Mouse (Mus musculus) spleen, adult 18-20 months (tissue): Measurements from ENCODE around the gene Tmem184b.

ENCODE experiments used
- DNase-seq, 2 experiments: peaks; one replicate each; pipeline ENCODE4 v3.0.0; 2022; ENCODE audit warnings: mixed read lengths in 2 of 2

The Tmem184b gene

GRCm38 (mm10) chr15:79402836-79403762 lies at the start of gene Tmem184b:
TSS of gene Tmem184b (minus strand) at chr15:79403569.
- DNase-seq, result peak; percentile 76 to 89

GRCm38 (mm10) chr15:79448041-79448440 lies 44.7 kb upstream of the Tmem184b start:
- no peak for DNase-seq

GRCm38 (mm10) chr15:79445786-79446654 lies 42.7 kb upstream of the Tmem184b start:
- DNase-seq, result no peak

- no peak for DNase-seq
These were observed 40.6 kb upstream of the Tmem184b start for GRCm38 (mm10) chr15:79443856-79444410.

GRCm38 (mm10) chr15:79442961-79443518 lies 39.7 kb upstream of the Tmem184b start:
- no peak for DNase-seq

- no peak for DNase-seq
These were observed 38.9 kb upstream of the Tmem184b start for GRCm38 (mm10) chr15:79442257-79442611.

- peak; percentile 59 to 76 for DNase-seq
These were observed 38.2 kb upstream of the Tmem184b start for GRCm38 (mm10) chr15:79441331-79442256.

- DNase-seq, result no peak
These were observed 37.4 kb upstream of the Tmem184b start for GRCm38 (mm10) chr15:79440651-79441330.

GRCm38 (mm10) chr15:79440223-79440622 lies 36.9 kb upstream of the Tmem184b start:
- no peak for DNase-seq

GRCm38 (mm10) chr15:79439386-79439785 lies 36.0 kb upstream of the Tmem184b start:
- no peak for DNase-seq

GRCm38 (mm10) chr15:79438816-79439215 lies 35.4 kb upstream of the Tmem184b start:
- no peak for DNase-seq

- no peak for DNase-seq
These were observed 34.9 kb upstream of the Tmem184b start for GRCm38 (mm10) chr15:79438209-79438810.

GRCm38 (mm10) chr15:79437541-79438208 lies 34.3 kb upstream of the Tmem184b start:
- DNase-seq, result no peak

GRCm38 (mm10) chr15:79436481-79436921 lies 33.1 kb upstream of the Tmem184b start:
- DNase-seq, result no peak

- DNase-seq, result no peak
These were observed 31.9 kb upstream of the Tmem184b start for GRCm38 (mm10) chr15:79435191-79435671.

GRCm38 (mm10) chr15:79432892-79433291 lies 29.5 kb upstream of the Tmem184b start:
- peak in 1 of 2 experiments; percentile 18 for DNase-seq

- no peak for DNase-seq
These were observed 29.0 kb upstream of the Tmem184b start for GRCm38 (mm10) chr15:79432328-79432727.

GRCm38 (mm10) chr15:79431925-79432324 lies 28.6 kb upstream of the Tmem184b start:
- DNase-seq, result no peak

GRCm38 (mm10) chr15:79430461-79431000 lies 27.2 kb upstream of the Tmem184b start:
- no peak for DNase-seq

GRCm38 (mm10) chr15:79429994-79430393 lies 26.6 kb upstream of the Tmem184b start:
- no peak for DNase-seq
